Mouse (Mus musculus) erythroblast, embryonic 14.5 days (primary cell): Measurements from ENCODE around the gene Rpl18.

Experiments
- GATA1 ChIP-seq: IDR thresholded peaks from 2 replicates; pipeline ENCODE4 v1.6.1; 2012; ENCODE audit warnings: low read length, inconsistent platforms, mixed read lengths
- TAL1 ChIP-seq: IDR thresholded peaks from 3 replicates; pipeline ENCODE4 v1.6.1; 2012; ENCODE audit warnings: low read length, inconsistent platforms, mixed read lengths

DNA sequence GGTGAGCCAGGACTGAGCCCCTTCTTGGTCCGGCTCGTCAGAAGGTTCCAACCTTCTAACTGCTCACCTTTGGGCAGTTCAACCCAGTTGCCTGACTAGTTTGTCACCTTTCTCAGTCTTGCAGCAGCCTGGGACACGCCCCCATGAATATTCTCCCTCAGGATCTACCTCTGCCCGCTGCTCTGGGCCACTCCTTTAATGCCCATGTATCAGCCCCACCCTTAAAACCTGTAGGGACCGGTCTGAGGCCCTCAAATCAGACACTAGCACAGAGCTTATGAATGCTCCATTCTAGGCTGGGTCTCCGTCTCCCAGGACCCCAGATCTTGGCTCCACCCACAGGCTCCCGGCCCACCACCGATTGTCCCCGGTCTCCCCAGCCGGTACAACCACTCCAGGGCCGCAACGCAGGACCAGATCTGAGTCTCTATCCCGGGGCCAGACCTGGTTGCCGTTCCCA is 597 bp upstream of the Rpl18 start:
- TF ChIP-seq GATA1 (no peak), TAL1 (no peak)
